Mouse (Mus musculus) T-helper 1 cell (primary cell): ENCODE measurements at regions not wholly inside any gene's neighbourhood (a gene's known extent, or its start where the extent isn't known, plus 50 kb on each side); places are given as distances from the start of the nearest gene placed in this dataset.
"Not testable (repeated sequence)": the region's sequence is repeated elsewhere in the genome, so short reads cannot be mapped to it uniquely, and the experiment has no call there.

Source experiments
- in situ Hi-C: fragments of 300-600 bp; cut with MboI, MseI; formaldehyde crosslinking; loops from one replicate; pipeline ENCODE4 v1.15.1; 2025; ENCODE audit warnings: high pct_unique_total_duplicates

DNA sequence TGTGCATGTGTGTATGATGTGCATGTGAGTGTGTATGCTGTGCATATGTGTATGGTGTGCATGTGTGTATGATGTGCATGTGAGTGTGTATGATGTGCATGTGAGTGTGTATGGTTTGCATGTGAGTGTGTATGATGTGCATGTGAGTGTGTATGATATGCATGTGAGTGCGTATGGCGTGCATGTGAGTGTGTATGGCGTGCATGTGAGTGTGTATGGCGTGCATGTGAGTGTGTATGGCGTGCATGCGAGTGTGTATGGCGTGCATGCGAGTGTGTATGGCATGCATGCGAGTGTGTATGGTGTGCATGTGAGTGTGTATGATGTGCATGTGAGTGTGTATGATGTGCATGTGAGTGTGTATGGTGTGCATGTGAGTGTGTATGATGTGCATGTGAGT lies 103.2 kb upstream of the Nudt7 start:
- in situ Hi-C loops = not testable (repeated sequence)

DNA sequence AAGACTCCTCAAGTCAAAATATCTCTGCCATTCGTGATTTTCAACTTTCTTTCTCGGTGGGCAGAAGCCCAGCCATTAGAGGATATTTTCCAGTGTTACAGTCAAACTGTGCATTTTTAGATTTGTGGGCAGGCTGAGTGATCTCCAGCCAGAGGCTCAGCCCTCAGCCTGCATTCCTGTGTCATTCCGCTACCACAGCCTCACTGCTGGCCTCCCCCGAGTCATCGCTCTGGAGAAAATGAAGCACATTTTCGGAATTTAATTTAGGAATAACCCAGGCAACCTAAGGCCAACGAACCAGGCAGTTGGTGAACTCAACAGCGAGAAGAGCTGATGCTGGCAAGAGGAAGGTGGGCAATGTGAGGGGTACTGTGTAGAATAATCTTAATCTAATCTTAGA lies 80.9 kb upstream of the Nudt7 start:
- in situ Hi-C loops = no loop called here

DNA sequence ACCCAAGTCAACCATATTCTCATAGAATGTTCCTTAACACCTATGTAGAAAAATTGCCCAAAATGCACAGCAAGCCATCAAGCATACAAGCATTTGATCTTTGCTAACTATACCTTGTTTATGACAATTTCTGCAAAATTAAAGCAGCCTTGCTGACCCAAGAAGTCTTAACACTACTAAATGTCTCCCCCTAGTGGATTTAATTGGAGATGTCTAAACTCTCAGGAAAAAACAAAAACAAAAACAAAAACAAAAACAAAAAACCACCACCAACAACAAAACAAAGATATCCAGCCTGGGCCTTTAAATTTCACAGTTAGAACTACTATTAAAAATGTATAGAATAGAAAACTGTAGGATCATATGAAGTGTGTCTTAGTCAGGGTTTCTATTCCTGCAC lies 69.8 kb upstream of the Nudt7 start:
- in situ Hi-C loops = no loop called here

DNA sequence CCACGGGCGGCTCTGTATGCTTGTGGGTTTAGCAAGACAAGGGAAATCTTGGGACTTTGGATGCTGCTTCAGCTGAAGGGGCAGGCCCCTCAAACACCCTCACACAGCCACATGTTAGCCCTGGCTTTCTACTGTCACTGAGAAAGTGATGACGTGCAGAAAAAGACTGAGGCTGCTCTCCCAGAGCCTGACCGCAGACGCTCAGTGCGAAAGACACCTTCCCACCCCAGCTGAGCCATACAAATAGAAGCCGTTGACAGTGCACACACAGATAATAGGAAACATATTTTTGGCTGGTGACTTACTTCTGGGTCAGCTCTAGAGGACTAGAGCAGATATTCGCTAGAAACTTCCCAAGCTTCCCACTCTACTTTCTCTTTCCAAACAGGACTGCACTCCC lies 61.0 kb upstream of the Nudt7 start:
- in situ Hi-C loops = no loop called here

DNA sequence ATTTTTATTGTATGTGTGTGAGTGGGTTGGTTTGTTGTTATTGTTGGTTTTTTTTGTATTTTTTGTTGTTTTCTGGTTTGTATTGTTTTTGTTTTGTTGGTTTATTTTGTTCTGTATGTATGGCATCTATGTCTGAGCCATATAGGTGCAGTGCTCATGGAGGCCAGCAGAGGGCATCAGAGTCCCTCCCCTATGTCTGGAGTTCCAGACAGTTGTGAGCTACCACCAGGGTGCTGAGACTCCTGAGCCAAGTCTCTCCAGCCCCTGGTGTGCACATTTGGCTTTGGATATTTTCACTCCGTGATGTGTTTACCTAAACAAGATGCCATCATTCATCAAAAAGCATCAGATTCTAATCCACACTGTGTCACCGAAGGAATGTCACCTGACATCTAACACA lies 59.2 kb upstream of the Nudt7 start:
- in situ Hi-C loops = no loop called here

DNA sequence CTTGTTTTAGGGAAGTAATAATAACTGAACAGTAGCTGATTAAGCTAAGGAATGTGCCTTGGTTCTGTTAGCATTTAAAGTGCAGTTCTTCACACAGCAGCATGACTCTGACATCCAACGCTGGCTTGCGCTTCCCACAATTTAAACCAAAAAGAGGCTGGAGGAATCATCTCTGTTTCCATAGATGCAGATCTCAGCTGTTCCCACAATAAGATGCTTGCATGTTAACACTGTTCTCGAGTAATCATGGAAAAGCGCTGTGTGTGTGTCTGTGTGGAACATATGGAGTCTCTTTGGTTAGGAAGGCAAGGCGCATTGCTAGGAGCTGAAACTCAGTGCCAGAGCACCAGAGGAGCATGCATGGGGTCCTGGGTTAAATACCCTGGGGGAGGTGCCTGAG lies 56.7 kb upstream of the Nudt7 start:
- in situ Hi-C loops = loop anchor here (5.0 kb wide), 1 partner anchor 301 kb away; no protein-coding TSS in a partner anchor

DNA sequence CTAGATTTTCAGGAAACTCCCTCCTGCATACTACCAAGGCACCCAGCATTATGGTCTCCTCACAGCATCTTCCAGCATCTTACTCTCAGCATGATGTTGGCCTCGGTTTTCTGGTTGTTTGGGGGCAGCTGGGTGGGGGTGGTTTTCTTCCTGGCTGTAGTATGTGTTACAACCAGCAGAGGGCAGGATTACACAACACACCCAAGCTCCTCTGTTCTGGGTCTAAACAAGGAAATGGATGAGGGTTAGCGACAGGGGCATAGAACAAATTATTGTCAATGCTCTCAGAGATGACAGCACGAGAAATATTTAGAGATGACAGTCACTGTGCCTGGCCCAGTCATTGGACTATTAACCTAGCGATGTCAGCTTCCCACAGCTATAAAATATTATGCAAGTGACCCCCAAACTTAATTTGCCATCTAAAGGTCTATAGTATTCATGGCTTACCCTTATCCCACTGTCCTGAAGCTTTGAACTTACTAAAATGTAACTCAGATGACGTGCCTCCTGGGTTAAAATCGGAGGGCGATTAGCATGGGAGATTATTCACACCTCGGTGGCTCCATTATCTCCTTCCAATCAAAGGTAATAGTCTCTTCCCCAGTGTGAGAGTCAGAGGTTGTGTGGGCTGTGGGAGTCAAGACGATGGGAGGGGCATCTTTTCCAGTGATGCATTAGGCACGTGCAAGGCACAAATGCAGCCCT lies 52.2 kb upstream of the Nudt7 start:
- in situ Hi-C loops = loop anchor here (5.0 kb wide), 1 partner anchor 346 kb away; no protein-coding TSS in a partner anchor

DNA sequence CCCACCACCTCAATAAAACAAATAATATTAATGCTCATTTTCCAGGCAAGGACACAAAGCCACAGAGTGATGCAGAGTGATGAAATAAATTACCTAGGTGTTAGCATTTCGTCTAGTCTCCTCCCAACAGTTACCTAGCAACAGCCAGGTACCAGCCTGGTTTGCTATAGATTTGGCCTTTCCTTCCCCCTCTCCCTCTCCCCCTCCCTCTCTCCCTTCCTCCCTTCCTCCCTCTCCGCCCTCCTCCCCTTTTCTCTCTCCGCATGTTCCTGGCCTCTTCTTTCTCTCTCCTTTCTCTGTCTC lies 51.6 kb upstream of the Nudt7 start:
- in situ Hi-C loops = loop anchor here (5.0 kb wide), 1 partner anchor 346 kb away; no protein-coding TSS in a partner anchor
